Mouse (Mus musculus) small intestine, adult 2 months (tissue): ENCODE results near the gene Sec23b.

Experiments
- CTCF ChIP-seq: fragments of 200-500 bp; IDR thresholded peaks from 2 replicates; pipeline ENCODE4 v1.5.1; 2012; ENCODE audit warnings: low read depth, mild to moderate bottlenecking, control low read depth, inconsistent platforms, low read length, moderate library complexity, mixed read lengths; ENCODE audit not compliant: insufficient replicate concordance, insufficient read length; ENCODE audit errors: extremely low read depth
- POLR2A ChIP-seq: fragments of 200-500 bp; IDR thresholded peaks from 2 replicates; pipeline ENCODE4 v1.6.1; 2012; ENCODE audit warnings: low read depth, mild to moderate bottlenecking, control low read depth, inconsistent platforms, low read length, moderate library complexity

GRCm38 (mm10) chr2:144541246-144541645 is 14.8 kb upstream of the Sec23b start:
- TF ChIP-seq CTCF, result no peak
- TF ChIP-seq POLR2A, result no peak
